Mouse (Mus musculus): ENCODE data around the gene Fcrls.

- TF ChIP-seq CTCF (conservative IDR thresholded peaks at IDR 0.05; ENCODE audit: insufficient read depth, insufficient read length, low read depth, low read length) (no peak), POLR2A (IDR thresholded peaks at IDR 0.05; ENCODE audit: low read depth, low read length) (no peak)
Measured at GRCm38 (mm10) chr3:87206336-87207075, 57.0 kb downstream of the Fcrls start.

Measured in kidney, adult 2 months (tissue).